Mouse (Mus musculus) intestine, postnatal 0 days (tissue): ENCODE data around the gene Stag1. TPM values are rescaled to one million over a fixed set of nuclear protein-coding genes. Genes with fewer than 3 reads are reported as not detected.

Experiments used
- ATAC-seq: fragments of 200-750 bp; cut with Nextera tagmentation; 2 replicates; pipeline ENCODE4 v1.8.0; 2017; ENCODE audit warnings: mild to moderate bottlenecking, moderate TSS enrichment, moderate library complexity
- H3K27ac ChIP-seq: fragments of 300-500 bp; sonication (generic); 2 replicates; pipeline ENCODE4 v1.5.1; 2014; ENCODE audit warnings: mild to moderate bottlenecking, low read depth, low read length, moderate library complexity
- H3K27me3 ChIP-seq: fragments of 300-500 bp; sonication (generic); replicated peaks from 2 replicates; pipeline ENCODE4 v1.6.1; 2014; ENCODE audit warnings: low read length, mixed read lengths; ENCODE audit not compliant: control insufficient read depth, insufficient read depth
- H3K36me3 ChIP-seq: fragments of 300-500 bp; sonication (generic); 2 replicates; pipeline ENCODE4 v1.6.1; 2014; ENCODE audit warnings: mild to moderate bottlenecking, moderate library complexity; ENCODE audit not compliant: control insufficient read depth, insufficient read depth
- H3K4me1 ChIP-seq: fragments of 300-500 bp; sonication (generic); replicated peaks from 2 replicates; pipeline ENCODE4 v1.6.1; 2014; ENCODE audit warnings: antibody characterized with exemption, low read length, mixed read lengths; ENCODE audit not compliant: control insufficient read depth, insufficient read depth
- H3K4me2 ChIP-seq: fragments of 300-500 bp; sonication (generic); replicated peaks from 2 replicates; pipeline ENCODE4 v1.6.1; 2014; ENCODE audit warnings: low read depth, mild to moderate bottlenecking, moderate library complexity
- H3K4me3 ChIP-seq: fragments of 300-500 bp; sonication (generic); 2 replicates; pipeline ENCODE4 v1.5.1; 2014; ENCODE audit warnings: low read depth, low read length
- H3K9ac ChIP-seq: fragments of 300-500 bp; sonication (generic); 2 replicates; pipeline ENCODE4 v1.6.1; 2014; ENCODE audit warnings: mild to moderate bottlenecking, low read depth, low read length
- H3K9me3 ChIP-seq: fragments of 300-500 bp; sonication (generic); 2 replicates; pipeline ENCODE4 v1.6.1; 2016; ENCODE audit warnings: mixed run types; ENCODE audit not compliant: control insufficient read depth
- CTCF ChIP-seq: sonication (generic); IDR thresholded peaks from 2 replicates; pipeline ENCODE4 v1.5.1; 2016; ENCODE audit warnings: low read depth, mild to moderate bottlenecking, control low read depth, antibody characterized with exemption, moderate library complexity
- WGBS: fragments of 180-500 bp; shearing (Covaris S2); extraction: QIAGEN DNeasy Blood & Tissue Kit; methylation state at CpG from one replicate; pipeline ENCODE4 v1.1.7; 2014; 5-methylcytosine and 5-hydroxymethylcytosine counted together
- polyA plus RNA-seq: library from polyadenylated mRNA; unstranded; fragments of >200 nt; fragmentation: Nextera tagmentation; extraction: Ambion mirVana; gene quantifications from 2 replicates; pipeline ENCODE4 v1.2.1, GENCODE M21; 2015

Stag1 gene
- polyA plus RNA-seq, 1 experiment from 2014 or later, result 24.6 TPM

GRCm38 (mm10) chr9:100991321-100991720 is 393.7 kb downstream of the Stag1 start:
- H3K4me2 ChIP-seq, result no peak overlapping the region
- peaks cover 15% of the 10 kb centered on the region; the same call in 1 of the 2 replicates for H3K36me3 ChIP-seq
- no peaks in the 10 kb centered on the region for H3K4me1 ChIP-seq
- H3K27me3 ChIP-seq, result no peaks in the 10 kb centered on the region
- 94% methylated on average over 2 of the region's 2 CpGs for WGBS
- 0 out of 2 replicates have a peak overlapping the region, but pooled peaks have one; percentile 9 for H3K27ac ChIP-seq
- H3K9ac ChIP-seq, result no peak overlapping the region
- H3K9me3 ChIP-seq, result no peaks in the 10 kb centered on the region
- no peak overlapping the region for H3K4me3 ChIP-seq
- TF ChIP-seq CTCF, result no peak
- no peak for ATAC-seq

- TF ChIP-seq CTCF, result no peak
- H3K4me1 ChIP-seq, result no peaks in the 10 kb centered on the region
- H3K4me3 ChIP-seq, result no peak overlapping the region
- peaks cover 15% of the 10 kb centered on the region; the same call in 1 of the 2 replicates for H3K36me3 ChIP-seq
- H3K9me3 ChIP-seq, result no peaks in the 10 kb centered on the region
- no peak overlapping the region for H3K27ac ChIP-seq
- H3K4me2 ChIP-seq, result no peak overlapping the region
- WGBS, result 94% methylated on average over 2 of the region's 2 CpGs
- H3K9ac ChIP-seq, result no peak overlapping the region
- no peak for ATAC-seq
- no peaks in the 10 kb centered on the region for H3K27me3 ChIP-seq
Measured at GRCm38 (mm10) chr9:100992191-100992590, 394.6 kb downstream of the Stag1 start.

- 91% methylated on average over 4 of the region's 4 CpGs for WGBS
- H3K4me1 ChIP-seq, result no peaks in the 10 kb centered on the region
- no peak overlapping the region for H3K9ac ChIP-seq
- no peak overlapping the region for H3K4me3 ChIP-seq
- no peak overlapping the region for H3K4me2 ChIP-seq
- H3K27ac ChIP-seq, result no peak overlapping the region
- ATAC-seq, result no peak
- no peaks in the 10 kb centered on the region for H3K9me3 ChIP-seq
- no peak for TF ChIP-seq CTCF
- H3K27me3 ChIP-seq, result no peaks in the 10 kb centered on the region
- peaks cover 25% of the 10 kb centered on the region; the same call in 1 of the 2 replicates for H3K36me3 ChIP-seq
Measured at GRCm38 (mm10) chr9:100993937-100994336, 396.3 kb downstream of the Stag1 start.

- 76% methylated on average over 2 of the region's 2 CpGs for WGBS
- ATAC-seq, result no peak
- Histone ChIP-seq H3K36me3 (peaks cover 33% of the 10 kb centered on the region), H3K9me3 (no peaks in the 10 kb centered on the region), H3K4me1 (no peaks in the 10 kb centered on the region), H3K9ac (no peak overlapping the region), H3K4me2 (no peak overlapping the region), H3K27ac (no peak overlapping the region), H3K27me3 (no peaks in the 10 kb centered on the region), H3K4me3 (no peak overlapping the region)
- TF ChIP-seq CTCF, result no peak
Measured at GRCm38 (mm10) chr9:100997138-100997537, 399.5 kb downstream of the Stag1 start.

GRCm38 (mm10) chr9:101002053-101002452 is 404.5 kb downstream of the Stag1 start:
- Histone ChIP-seq H3K4me1 (no peaks in the 10 kb centered on the region), H3K4me3 (no peak overlapping the region), H3K27ac (no peak overlapping the region), H3K4me2 (no peak overlapping the region), H3K27me3 (no peaks in the 10 kb centered on the region), H3K9ac (no peak overlapping the region), H3K36me3 (peaks cover 26% of the 10 kb centered on the region), H3K9me3 (no peaks in the 10 kb centered on the region)
- 96% methylated on average over 4 of the region's 4 CpGs for WGBS
- peak; percentile 68 for TF ChIP-seq CTCF
- no peak for ATAC-seq

GRCm38 (mm10) chr9:101002841-101003240 is 405.2 kb downstream of the Stag1 start:
- WGBS, result 95% methylated on average over 8 of the region's 8 CpGs
- no peak overlapping the region for H3K9ac ChIP-seq
- H3K4me3 ChIP-seq, result no peak overlapping the region
- H3K4me1 ChIP-seq, result no peaks in the 10 kb centered on the region
- H3K9me3 ChIP-seq, result no peaks in the 10 kb centered on the region
- TF ChIP-seq CTCF, result no peak
- no peak overlapping the region for H3K27ac ChIP-seq
- no peak for ATAC-seq
- H3K36me3 ChIP-seq, result peaks cover 25% of the 10 kb centered on the region
- no peak overlapping the region for H3K4me2 ChIP-seq
- H3K27me3 ChIP-seq, result no peaks in the 10 kb centered on the region

- Histone ChIP-seq H3K36me3 (peaks cover 20% of the 10 kb centered on the region), H3K9me3 (no peaks in the 10 kb centered on the region), H3K27me3 (no peaks in the 10 kb centered on the region), H3K4me2 (no peak overlapping the region), H3K9ac (no peak overlapping the region), H3K4me1 (no peaks in the 10 kb centered on the region), H3K27ac (no peak overlapping the region), H3K4me3 (no peak overlapping the region)
- 0 out of 2 replicates have a peak, but pooled peaks have one; percentile 5 for TF ChIP-seq CTCF
- WGBS, result 92% methylated on average over 5 of the region's 5 CpGs
- no peak for ATAC-seq
Measured at GRCm38 (mm10) chr9:101003302-101003701, 405.7 kb downstream of the Stag1 start.
